Mouse (Mus musculus) frontal cortex, postnatal 25 days (tissue): Measurements from ENCODE around the gene Pde9a.
A peak's percentile ranks its signal among the peaks of the same experiment; 100 is the strongest.

Source experiments
- DNase-seq, 2 experiments: peaks; one replicate each; pipeline ENCODE4 v3.0.0; 2022; ENCODE audit warnings: low spot score in 2 of 2

Pde9a gene

GRCm38 (mm10) chr17:31511792-31512495 is 125.9 kb downstream of the Pde9a start:
- DNase-seq = peak; percentile 65 to 84

GRCm38 (mm10) chr17:31512593-31512992 is 126.6 kb downstream of the Pde9a start:
- no peak for DNase-seq

- no peak for DNase-seq
Observed at GRCm38 (mm10) chr17:31514696-31515095, 128.7 kb downstream of the Pde9a start.

- DNase-seq = no peak
Observed at GRCm38 (mm10) chr17:31519344-31519945, 133.4 kb downstream of the Pde9a start.

- DNase-seq = peak; percentile 96 to 97
Observed at GRCm38 (mm10) chr17:31519946-31520838, 134.2 kb downstream of the Pde9a start, which contains the start of the genes Wdr4 and Ndufv3. Wdr4 (minus strand) TSS chr17:31519980. Ndufv3 (plus strand) TSS chr17:31520115.

- DNase-seq = no peak
Observed at GRCm38 (mm10) chr17:31520895-31521294, 134.9 kb downstream of the Pde9a start.

GRCm38 (mm10) chr17:31521948-31522347 is 135.9 kb downstream of the Pde9a start:
- no peak for DNase-seq

- DNase-seq = no peak
Observed at GRCm38 (mm10) chr17:31525114-31525513, 139.1 kb downstream of the Pde9a start.

- DNase-seq = no peak
Observed at GRCm38 (mm10) chr17:31525816-31526215, 139.8 kb downstream of the Pde9a start.
